Mouse (Mus musculus): ENCODE data around the gene Klf7. TPM values are rescaled to one million over a fixed set of nuclear protein-coding genes. Genes with fewer than 3 reads are reported as not detected.
A peak's percentile ranks its signal among the peaks of the same experiment; 100 is the strongest.

Klf7 gene
- polyA plus RNA-seq, 3 experiments from 2014 or later = 6.6 to 22.4 (median 21.6) TPM

DNA sequence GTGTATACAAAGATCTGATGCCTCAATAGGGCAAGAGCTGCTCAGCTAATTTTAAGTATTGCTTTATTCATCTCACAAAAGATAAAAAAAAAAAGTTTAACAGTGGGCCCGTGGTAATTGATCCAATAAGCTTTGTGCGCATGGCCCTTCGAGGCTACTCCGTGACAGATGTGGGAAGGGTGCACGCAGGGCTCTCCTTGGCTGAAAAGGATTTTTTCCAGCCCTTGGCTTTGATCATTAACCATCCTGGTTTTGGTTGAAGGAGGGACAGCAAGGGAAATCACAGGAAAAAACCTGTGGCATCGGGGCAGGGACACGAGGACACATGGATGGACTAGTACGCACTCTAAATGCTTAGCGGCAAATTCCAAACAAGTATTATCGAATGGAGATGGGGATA, 60.6 kb downstream of the Klf7 start:
- ATAC-seq = no peak

DNA sequence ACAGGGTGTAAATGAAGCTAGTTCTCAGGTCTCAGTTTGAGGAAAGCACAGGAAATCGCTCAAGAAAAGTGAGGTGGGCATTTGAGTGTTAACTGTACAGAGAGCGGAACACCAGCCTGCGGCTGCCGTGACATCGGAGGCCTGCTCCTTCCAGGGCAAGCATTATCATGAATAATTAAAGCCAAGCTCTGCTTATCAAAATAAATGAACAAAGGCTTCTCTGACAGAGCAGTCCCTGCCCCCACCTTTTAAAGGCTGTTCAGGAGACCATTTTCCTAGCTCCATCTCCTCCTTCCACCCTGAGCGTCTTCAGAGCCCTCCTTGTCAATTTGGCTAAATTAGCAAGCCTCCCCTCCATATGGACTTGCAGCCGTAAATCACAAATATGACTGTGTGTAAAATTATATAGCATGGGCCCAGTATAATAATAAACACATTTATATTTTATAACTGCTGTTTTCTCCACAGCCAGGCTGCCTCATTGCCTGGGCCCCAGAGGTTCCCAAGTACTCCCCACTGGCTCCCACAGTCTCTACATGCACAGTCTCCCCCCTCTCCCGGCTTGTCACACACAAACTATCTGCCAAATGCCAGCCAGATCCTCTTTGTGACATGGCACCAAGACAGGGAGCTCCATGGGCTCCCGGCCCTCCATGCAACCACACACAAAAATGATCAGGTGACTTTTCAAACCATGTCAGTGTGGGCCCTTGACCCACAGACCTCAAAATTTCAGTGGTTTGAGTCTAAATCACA, 61.2 kb downstream of the Klf7 start:
- ATAC-seq = no peak

DNA sequence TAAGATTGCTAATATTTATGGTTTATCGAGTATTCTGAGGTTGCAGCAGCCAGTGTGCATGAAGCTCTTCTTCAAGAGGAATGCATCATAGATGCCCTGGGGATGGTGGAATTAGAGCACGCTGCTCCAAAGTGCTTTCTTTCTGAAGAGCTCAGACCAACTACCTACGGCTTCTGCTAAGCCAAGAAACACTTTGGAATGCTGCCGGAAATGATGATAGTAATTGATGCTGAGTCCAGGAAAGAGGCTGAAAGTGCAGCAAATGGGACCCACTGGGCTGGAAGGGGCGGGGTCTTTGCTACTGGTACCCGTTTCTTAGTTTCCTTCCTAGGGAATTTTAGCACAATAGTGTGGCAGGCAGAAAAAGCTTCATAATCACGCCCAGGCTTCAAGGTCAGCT, 62.0 kb downstream of the Klf7 start:
- ATAC-seq = no peak

DNA sequence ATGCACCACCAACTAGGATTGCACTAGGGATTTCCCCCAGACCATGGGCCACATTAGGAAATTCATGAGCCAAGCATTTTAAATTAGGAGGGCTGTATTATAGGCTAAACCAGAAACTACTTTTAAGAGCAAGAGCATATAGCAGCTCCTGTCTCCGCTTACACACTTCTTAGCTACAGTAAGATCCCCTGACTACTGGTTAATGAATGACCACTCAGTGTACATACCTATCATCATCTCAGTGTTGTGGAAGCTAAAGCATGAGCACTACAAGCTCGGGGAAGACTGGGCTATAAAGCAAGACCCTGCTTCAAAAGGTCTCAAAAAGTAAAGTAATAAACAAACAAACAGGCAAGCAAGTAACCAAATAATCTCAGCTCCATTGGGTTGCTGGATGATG, 65.5 kb downstream of the Klf7 start:
- no peak for ATAC-seq

DNA sequence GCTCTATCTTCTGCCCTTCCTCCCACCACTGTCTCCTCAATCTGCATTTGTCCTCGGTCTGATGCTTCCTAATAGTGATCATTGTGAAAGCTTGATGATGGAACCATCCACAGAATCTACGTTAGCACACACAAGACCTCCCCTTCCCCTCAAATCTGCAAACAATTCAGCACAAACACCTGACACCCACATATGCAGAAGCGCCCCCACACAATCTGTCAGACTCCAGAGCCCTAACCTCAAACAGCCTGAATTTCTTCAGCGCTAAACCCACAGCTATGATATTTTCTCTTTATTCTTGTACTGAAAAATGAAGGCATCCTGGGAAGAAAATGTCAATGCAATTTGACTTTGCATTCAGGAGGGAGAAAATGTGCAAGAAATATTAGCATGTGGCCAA, 66.1 kb downstream of the Klf7 start:
- no peak for ATAC-seq

DNA sequence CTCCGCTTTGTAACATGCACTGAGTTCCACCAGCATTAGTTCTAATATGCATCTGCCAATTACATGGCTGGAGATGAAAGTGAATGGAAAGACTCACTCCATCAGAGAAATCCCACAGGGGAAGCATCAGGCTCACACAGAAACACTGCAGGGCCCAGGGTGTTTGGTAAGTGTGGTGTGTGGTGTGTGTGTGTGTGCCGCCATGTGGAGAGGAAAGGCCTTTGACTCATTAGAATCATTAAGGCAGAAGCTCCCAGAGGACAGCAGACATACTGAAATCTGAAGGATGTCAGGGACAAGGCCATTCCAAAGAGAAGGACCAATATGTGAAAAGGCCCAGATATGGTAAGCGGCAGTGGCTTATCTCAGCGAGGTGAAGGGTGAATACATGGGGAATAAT, 66.9 kb downstream of the Klf7 start:
- no peak for ATAC-seq

DNA sequence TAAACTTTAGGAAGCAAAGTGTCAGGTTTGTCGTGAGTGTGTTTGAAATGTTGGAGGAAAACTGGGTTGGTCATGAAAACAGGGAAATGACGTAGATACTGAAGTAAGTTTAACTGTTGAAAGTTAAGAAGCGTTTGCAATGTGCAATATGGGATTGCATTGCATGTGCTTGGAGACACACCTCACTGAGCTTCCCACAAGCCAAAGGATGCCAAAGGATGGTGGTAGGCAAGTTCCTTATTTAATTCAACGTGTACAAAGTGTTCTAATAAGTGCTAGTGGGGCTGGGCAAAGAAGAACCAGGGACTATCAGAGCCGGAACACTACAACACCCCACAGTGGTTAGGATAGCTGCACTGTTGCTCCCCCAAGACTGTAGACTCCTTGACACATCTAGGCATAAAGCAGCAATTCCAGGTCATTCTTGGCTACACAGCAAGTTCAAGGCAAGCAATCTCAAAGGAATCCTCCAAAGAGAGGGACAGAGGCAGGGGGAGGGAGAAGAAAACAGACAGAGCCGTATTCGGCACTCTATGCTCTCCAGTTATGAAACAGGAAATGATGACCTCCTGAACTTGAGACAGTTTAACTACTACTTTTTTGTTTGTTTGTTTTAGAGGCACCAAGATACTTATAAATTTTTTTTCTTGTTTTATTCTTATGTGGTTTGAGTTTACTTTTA, 69.9 kb downstream of the Klf7 start:
- ATAC-seq = no peak

DNA sequence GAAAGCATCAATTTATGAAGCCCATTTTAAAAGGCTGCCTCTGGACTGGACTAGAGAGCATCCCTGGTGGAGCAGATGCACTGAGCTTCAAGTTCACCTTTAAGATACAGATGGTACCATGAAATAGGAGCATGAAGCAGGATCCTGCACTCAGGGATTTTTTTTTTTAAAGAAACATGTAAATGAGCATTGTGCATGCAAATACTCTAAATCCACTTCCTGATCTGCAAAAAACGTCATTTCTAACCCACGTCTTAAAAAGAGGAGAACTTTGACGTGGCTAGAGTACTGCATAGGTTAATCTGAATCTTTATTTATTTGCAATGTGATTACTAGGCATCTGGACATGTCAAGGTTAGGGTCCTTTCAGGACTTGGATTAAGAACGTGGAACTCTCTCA, 73.5 kb downstream of the Klf7 start:
- ATAC-seq = peak; percentile 34

DNA sequence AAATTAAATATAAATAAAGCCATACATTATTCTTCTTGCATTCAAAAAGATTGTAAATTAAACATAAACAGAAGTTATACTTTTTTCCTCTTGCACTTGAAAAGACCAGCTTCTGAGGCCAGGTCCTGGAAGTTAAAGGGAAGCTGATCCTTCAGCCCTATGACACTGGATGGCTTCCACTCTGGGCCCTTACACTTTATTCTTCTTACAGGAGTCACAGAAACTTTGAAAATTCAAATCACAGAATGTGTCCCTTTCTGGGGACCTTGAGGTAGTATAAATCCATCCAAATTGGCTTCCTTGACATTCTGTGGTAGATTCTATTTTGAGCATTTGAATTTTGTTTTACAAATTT, 75.3 kb downstream of the Klf7 start:
- no peak for ATAC-seq

DNA sequence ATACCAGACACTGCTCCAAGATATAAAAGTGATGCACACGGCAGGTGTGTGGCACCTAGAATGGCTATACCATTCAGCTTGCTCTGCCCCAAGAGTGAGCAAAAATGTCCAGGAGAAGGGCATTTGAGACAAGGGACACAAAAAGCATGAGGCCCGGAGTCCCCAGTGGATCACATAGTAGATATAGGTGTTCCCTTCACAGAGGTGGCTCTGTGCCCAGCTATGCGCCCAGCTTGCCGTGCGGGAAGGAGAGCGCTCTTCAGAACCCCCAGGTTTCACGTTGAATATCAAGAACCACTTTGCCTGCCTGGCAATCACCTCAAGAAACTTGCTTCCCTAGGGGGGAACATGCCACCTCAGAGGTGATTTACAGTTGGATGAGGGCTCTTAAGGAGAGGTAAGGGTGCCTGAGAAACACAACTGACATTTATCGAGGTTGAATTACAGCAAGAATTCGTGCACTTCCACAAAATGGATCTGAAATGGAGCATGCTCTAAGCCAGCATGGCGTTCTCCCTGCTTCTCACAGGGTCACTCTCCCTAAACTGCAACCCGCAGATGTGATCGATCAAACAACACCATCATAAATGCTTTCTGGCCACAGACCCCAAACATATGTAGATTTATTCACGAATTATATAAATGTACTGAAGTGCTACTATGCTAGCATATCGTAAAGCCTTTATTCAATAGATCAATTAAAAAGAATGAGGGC, 75.8 kb downstream of the Klf7 start:
- ATAC-seq = no peak

DNA sequence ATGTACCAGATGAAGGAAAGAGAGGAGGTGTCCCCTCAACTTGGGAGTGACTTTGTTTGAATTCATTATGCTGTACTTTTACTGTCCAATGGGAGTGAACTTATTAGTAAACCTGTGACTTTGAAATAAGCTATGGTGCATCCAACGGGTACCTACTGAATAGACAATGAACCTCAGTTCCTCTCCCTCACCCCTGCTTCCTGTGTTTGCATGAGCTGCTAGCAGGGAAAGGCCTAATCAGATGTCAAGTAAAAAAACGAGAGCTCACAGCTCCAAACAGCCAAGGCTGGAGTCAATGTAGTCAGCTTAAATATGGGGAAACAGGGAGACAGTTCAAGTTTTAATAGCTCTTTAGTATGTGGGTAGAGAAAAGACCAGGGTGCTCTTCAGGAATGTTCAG, 77.5 kb downstream of the Klf7 start:
- ATAC-seq = peak; percentile 65

DNA sequence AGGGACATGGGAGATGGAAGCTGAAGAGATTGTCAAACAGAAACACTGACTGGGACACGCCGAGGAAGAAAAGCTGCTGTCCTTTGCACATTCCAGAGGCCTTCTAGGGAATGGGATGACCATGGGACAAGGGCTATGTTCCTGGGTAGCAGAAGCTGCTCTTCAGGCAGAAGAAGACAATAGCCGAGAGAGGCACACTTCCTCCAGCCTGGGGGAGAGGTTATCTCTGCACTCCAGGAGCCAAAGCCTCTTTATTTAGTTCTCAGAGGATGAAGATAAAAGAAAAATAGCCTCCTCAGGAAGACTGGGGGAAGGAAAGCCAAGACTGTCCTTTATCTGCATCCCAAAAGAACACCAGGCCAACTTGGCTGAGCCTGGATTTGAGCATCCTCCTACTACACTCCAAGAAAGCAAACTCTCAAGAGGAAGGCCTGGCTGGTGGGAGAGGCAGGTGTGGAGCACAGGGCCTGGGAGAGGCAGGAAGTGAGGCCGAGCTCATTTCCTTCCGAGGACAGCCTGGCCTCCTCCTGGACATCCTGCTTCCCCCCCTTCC, 81.2 kb downstream of the Klf7 start:
- no peak for ATAC-seq

DNA sequence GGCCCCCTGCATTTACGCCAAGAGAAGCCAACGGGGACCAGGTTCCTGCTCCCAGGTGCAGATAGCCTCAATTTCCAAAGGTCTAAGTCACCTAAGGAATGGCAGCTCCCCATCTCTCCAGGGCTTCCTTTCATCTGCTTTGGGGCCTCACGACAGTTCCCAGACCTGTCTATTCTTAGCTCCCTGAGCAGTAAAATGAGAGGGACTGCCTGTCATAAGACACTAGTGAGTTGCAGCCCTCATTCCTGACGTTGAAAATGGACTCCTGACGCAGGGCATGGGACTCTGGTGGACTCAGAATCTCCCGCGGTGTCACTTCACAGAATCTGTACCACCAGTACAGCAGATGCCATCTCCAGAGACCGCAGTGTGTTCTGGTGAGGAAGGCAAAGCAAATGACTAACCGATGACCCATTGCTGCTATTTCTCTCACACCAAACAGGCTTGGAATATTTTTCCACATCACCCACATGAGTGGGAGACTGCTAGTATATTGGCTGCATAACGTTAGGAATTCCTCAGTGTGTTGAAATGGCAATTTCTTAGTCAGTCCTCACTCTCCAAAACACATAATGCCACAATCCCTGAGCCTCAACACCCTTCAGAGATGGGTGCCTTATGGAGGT, 81.9 kb downstream of the Klf7 start:
- no peak for ATAC-seq

DNA sequence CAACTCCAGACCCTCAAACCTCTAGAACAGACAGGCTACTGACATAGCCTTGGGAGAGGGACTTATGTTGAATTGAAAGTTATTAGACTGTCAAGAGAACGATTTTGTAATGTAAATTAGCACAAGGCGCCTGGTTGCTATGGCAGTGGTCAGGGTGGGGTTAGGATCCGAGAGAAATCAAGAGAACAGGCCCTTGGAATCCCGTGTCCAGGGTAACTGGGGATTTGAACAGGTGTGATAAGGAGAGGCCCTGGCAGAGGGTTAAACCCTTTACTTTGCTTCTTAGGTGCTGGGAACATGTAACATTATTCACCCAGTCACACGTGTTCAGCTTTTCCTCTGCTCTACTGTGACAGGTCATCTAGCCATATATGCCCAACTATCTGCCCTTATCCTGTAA, 83.7 kb downstream of the Klf7 start:
- ATAC-seq = no peak

DNA sequence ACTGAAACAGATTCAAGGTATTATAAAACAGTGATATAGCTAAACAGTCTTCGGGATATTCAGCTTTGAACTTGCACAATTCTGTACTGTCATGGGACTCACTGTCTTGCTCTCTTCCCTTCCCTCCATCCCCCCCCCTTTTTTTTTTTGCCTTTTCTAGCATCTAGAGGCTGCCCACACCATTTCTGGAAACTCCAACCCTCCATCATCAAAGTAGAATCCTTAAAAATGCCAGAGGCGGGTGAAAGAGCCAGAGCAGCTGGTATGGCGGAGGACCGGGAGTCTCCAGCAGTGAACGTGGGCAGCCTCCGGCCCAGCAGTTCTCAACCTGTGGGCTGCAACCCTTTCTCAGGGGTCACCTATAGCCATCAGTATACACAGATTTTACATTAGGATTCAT, 84.3 kb downstream of the Klf7 start:
- no peak for ATAC-seq

DNA sequence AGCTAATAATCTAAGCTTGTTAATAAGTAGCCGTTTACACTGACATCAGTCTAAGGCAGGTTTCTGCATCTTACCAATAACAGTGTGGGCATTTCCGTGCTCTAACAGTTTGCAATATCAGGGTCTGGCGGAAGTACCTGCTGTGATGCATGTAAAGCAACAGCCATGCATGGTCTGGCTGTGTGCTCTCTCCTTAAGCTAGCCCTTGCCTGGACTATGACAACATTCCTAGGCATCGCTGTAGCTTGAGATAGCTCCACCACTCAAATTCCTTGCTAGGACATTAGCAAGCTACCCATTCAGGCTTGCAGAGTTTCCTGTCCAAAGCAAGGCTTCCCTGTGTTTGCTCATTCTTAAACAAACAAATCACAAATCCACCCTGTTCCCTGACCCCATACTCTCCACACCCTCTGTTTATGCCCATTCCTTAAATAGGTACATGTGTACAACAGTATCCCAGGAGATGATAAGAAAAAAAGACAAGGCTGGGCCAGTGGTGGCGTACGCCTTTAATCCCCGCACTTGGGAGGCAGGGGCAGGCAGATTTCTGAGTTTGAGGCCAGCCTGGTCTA, 85.1 kb downstream of the Klf7 start:
- no peak for ATAC-seq

DNA sequence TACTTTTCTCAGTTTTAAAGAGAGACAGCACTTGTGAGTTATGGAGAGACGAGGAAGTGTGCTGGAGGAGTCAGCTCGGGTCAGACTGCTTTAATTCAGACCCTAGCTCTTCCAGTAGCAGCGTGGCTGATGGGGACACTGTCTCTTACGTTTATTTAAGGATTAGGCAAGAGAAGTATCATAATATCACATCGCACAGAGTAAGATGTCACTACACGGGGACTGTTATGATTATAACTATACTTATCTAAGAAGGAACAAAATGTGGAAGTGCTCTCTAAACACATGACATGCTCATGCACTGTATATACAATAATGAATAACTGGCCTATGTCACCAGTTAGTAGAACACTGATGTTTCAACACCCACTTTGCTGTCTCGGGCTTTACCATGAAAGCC, 86.3 kb downstream of the Klf7 start:
- no peak for ATAC-seq

DNA sequence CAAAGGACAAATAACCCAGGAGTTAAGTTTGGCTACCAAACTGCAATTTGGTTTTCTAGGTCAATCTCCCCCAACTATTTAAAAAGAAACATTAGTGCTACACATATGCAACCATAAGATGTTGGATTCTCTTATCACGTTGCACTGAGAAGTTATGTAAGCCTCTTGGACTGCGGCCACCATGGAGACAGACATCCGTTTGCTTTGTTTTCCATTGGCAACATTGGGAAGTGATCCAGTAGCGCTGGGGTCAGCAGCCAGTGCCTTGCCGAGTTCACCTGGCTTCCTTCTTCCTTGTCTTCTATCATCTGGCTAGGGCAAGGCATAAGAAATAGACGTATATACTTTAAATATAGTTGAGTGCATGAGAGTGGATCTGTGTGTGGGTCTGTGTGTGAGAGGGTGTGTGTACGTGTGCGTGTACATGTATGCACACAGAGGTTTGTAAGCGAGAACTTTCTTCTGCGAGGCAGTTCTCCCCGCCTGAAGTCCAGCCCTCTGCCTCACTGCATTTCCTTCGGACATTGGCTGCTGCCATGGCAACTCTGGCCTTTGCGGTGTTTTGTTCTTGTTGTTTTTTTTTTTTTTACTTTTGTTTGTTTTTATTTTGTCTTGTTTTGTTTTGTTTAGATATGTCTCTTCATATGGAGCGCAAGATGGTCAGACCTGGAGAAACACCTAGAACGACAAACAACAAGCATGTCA, 86.8 kb downstream of the Klf7 start:
- no peak for ATAC-seq

DNA sequence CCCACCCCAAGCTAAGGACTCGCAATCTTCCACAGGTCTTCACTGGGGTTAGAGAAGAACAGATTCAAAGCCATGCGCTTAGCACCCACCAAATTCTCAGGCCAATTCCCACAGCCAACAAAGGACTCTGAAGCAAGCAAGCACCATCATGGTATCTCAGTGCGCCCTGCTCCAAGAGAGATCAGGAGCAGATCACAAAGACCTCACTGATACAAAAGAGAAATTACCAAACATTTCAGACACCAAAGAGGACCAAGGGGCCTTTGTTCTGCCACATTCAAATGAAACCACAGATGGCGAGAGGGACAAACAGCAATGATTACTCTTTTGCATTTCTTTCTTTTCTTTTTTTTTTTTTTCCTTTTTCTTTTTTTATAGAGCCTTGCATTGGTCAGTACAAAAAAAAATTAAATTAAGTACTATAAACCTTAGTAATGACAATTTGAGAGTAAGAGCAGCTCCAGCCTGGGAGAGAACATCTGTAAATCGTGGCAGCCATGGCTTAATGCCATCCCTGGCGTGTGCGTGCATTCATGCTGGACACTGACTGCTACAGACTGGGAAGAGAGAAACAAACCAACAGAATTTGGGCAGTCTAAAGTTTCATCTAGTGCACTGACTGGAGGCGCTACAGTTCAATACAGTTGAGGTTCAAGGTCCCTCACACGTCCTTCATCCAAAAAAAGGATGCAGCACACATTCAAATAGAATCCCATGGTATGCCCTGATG, 89.4 kb downstream of the Klf7 start:
- ATAC-seq = no peak

DNA sequence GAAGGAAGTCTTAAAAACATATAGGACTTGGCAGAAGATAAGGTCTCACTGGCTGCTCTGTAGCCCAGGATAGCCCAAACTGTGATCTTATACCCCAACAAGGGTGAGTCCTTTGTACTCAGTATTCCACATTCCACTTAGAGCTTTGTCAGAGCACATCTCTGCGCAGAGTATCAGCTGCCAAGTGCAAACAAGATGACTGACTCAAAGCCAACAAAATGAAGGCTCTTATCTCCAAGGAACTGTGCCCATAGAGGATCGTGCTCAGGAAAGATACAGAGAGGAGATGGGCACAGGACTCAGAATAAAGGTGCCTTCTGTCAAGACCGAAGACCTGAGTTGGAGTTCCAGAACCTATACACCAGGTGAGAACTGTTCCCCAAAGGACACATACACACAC, 100.1 kb downstream of the Klf7 start:
- ATAC-seq = no peak

Measured in inflammation-experienced regulatory T-cells, adult 6 months (primary cell).